Mouse (Mus musculus): ENCODE measurements around the gene Crxos. TPM values are rescaled to one million over a fixed set of nuclear protein-coding genes. Genes with fewer than 3 reads are reported as not detected.
"Not testable (repeated sequence)": the region's sequence is repeated elsewhere in the genome, so short reads cannot be mapped to it uniquely, and the experiment has no call there.

Crxos gene
- polyA plus RNA-seq, 1 experiment from 2014 or later: not detected

GRCm38 (mm10) chr7:15901366-15902048, 19.1 kb downstream of the Crxos start:
- H3K4me1 ChIP-seq (ENCODE audit: control insufficient read depth, insufficient read depth, low read length): no peaks in the 10 kb centered on the region
- H3K9me3 ChIP-seq (replicated peaks; ENCODE audit: control insufficient read depth, low read length): no peaks in the 10 kb centered on the region
- H3K4me2 ChIP-seq: no peak overlapping the region
- no peak overlapping the region for H3K4me3 ChIP-seq (ENCODE audit: low read depth, low read length)
- no peaks in the 10 kb centered on the region for H3K36me3 ChIP-seq (ENCODE audit: control insufficient read depth, insufficient read depth, low read length)
- H3K27ac ChIP-seq (ENCODE audit: low read depth, low read length): no peak overlapping the region
- WGBS (ENCODE audit: insufficient replicate concordance): 76% methylated on average over 9 of the region's 9 CpGs
- H3K27me3 ChIP-seq (ENCODE audit: control insufficient read depth, insufficient read depth, low read length): no peaks in the 10 kb centered on the region
- ATAC-seq (replicated peaks; ENCODE audit: insufficient number of reproducible peaks, low FRiP score, low TSS enrichment): no peak
- no peak overlapping the region for H3K9ac ChIP-seq (ENCODE audit: low read depth, low read length)

- no peak for ATAC-seq (replicated peaks; ENCODE audit: insufficient number of reproducible peaks, low FRiP score, low TSS enrichment)
- no peak overlapping the region for H3K27ac ChIP-seq (ENCODE audit: low read depth, low read length)
- no peak overlapping the region for H3K4me2 ChIP-seq
- WGBS (ENCODE audit: insufficient replicate concordance): 73% methylated on average over 7 of the region's 7 CpGs
- H3K9ac ChIP-seq (ENCODE audit: low read depth, low read length): no peak overlapping the region
- no peaks in the 10 kb centered on the region for H3K4me1 ChIP-seq (ENCODE audit: control insufficient read depth, insufficient read depth, low read length)
- no peaks in the 10 kb centered on the region for H3K9me3 ChIP-seq (replicated peaks; ENCODE audit: control insufficient read depth, low read length)
- no peaks in the 10 kb centered on the region for H3K27me3 ChIP-seq (ENCODE audit: control insufficient read depth, insufficient read depth, low read length)
- H3K36me3 ChIP-seq (ENCODE audit: control insufficient read depth, insufficient read depth, low read length): no peaks in the 10 kb centered on the region
- H3K4me3 ChIP-seq (ENCODE audit: low read depth, low read length): no peak overlapping the region
Measured at GRCm38 (mm10) chr7:15905861-15906260, 23.4 kb downstream of the Crxos start.

GRCm38 (mm10) chr7:15906602-15907001, 24.2 kb downstream of the Crxos start:
- no peaks in the 10 kb centered on the region for H3K4me1 ChIP-seq (ENCODE audit: control insufficient read depth, insufficient read depth, low read length)
- ATAC-seq (replicated peaks; ENCODE audit: insufficient number of reproducible peaks, low FRiP score, low TSS enrichment): no peak
- no peaks in the 10 kb centered on the region for H3K27me3 ChIP-seq (ENCODE audit: control insufficient read depth, insufficient read depth, low read length)
- no peak overlapping the region for H3K4me2 ChIP-seq
- H3K9ac ChIP-seq (ENCODE audit: low read depth, low read length): no peak overlapping the region
- H3K9me3 ChIP-seq (replicated peaks; ENCODE audit: control insufficient read depth, low read length): no peaks in the 10 kb centered on the region
- H3K4me3 ChIP-seq (ENCODE audit: low read depth, low read length): no peak overlapping the region
- H3K36me3 ChIP-seq (ENCODE audit: control insufficient read depth, insufficient read depth, low read length): no peaks in the 10 kb centered on the region
- 78% methylated on average over 1 of the region's 1 CpGs for WGBS (ENCODE audit: insufficient replicate concordance)
- no peak overlapping the region for H3K27ac ChIP-seq (ENCODE audit: low read depth, low read length)

GRCm38 (mm10) chr7:15907971-15908590, 25.7 kb downstream of the Crxos start:
- no peak overlapping the region for H3K4me2 ChIP-seq
- H3K27ac ChIP-seq (ENCODE audit: low read depth, low read length): no peak overlapping the region
- no peaks in the 10 kb centered on the region for H3K36me3 ChIP-seq (ENCODE audit: control insufficient read depth, insufficient read depth, low read length)
- H3K4me3 ChIP-seq (ENCODE audit: low read depth, low read length): no peak overlapping the region
- H3K27me3 ChIP-seq (ENCODE audit: control insufficient read depth, insufficient read depth, low read length): no peaks in the 10 kb centered on the region
- no peaks in the 10 kb centered on the region for H3K9me3 ChIP-seq (replicated peaks; ENCODE audit: control insufficient read depth, low read length)
- no peak overlapping the region for H3K9ac ChIP-seq (ENCODE audit: low read depth, low read length)
- H3K4me1 ChIP-seq (ENCODE audit: control insufficient read depth, insufficient read depth, low read length): no peaks in the 10 kb centered on the region
- no peak for ATAC-seq (replicated peaks; ENCODE audit: insufficient number of reproducible peaks, low FRiP score, low TSS enrichment)
- WGBS (ENCODE audit: insufficient replicate concordance): 47% methylated on average over 8 of the region's 8 CpGs

- no peak for ATAC-seq (replicated peaks; ENCODE audit: insufficient number of reproducible peaks, low FRiP score, low TSS enrichment)
Measured at GRCm38 (mm10) chr7:15910521-15910920, 28.1 kb downstream of the Crxos start.

GRCm38 (mm10) chr7:15912183-15912582, 29.8 kb downstream of the Crxos start:
- no peak overlapping the region for H3K9ac ChIP-seq (ENCODE audit: low read depth, low read length)
- peak; percentile 56 for ATAC-seq (replicated peaks; ENCODE audit: insufficient number of reproducible peaks, low FRiP score, low TSS enrichment)
- H3K4me2 ChIP-seq: no peak overlapping the region
- H3K9me3 ChIP-seq (replicated peaks; ENCODE audit: control insufficient read depth, low read length): no peaks in the 10 kb centered on the region
- no peaks in the 10 kb centered on the region for H3K27me3 ChIP-seq (ENCODE audit: control insufficient read depth, insufficient read depth, low read length)
- no peak overlapping the region for H3K27ac ChIP-seq (ENCODE audit: low read depth, low read length)
- 0% methylated on average over 4 of the region's 4 CpGs for WGBS (ENCODE audit: insufficient replicate concordance)
- H3K36me3 ChIP-seq (ENCODE audit: control insufficient read depth, insufficient read depth, low read length): 0 out of 2 replicates have a peak, but pooled peaks cover 4% of the 10 kb centered on the region
- no peak overlapping the region for H3K4me3 ChIP-seq (ENCODE audit: low read depth, low read length)
- no peaks in the 10 kb centered on the region for H3K4me1 ChIP-seq (ENCODE audit: control insufficient read depth, insufficient read depth, low read length)

More at GRCm38 (mm10) chr7:15910521-15910920, 28.1 kb downstream of the Crxos start:
- no peak overlapping the region for H3K4me2 ChIP-seq
- 72% methylated on average over 5 of the region's 5 CpGs for WGBS (ENCODE audit: insufficient replicate concordance)
- no peak overlapping the region for H3K4me3 ChIP-seq (ENCODE audit: low read depth, low read length)
- H3K9me3 ChIP-seq (replicated peaks; ENCODE audit: control insufficient read depth, low read length): no peaks in the 10 kb centered on the region
- H3K27me3 ChIP-seq (ENCODE audit: control insufficient read depth, insufficient read depth, low read length): no peaks in the 10 kb centered on the region
- H3K36me3 ChIP-seq (ENCODE audit: control insufficient read depth, insufficient read depth, low read length): no peaks in the 10 kb centered on the region
- no peak overlapping the region for H3K27ac ChIP-seq (ENCODE audit: low read depth, low read length)
- no peaks in the 10 kb centered on the region for H3K4me1 ChIP-seq (ENCODE audit: control insufficient read depth, insufficient read depth, low read length)
- H3K9ac ChIP-seq (ENCODE audit: low read depth, low read length): no peak overlapping the region

- Histone ChIP-seq H3K27me3 (ENCODE audit: control insufficient read depth, insufficient read depth, low read length) (no peaks in the 10 kb centered on the region), H3K4me3 (ENCODE audit: low read depth, low read length) (no peak overlapping the region), H3K36me3 (ENCODE audit: control insufficient read depth, insufficient read depth, low read length) (peaks cover 11% of the 10 kb centered on the region), H3K9ac (ENCODE audit: low read depth, low read length) (no peak overlapping the region), H3K9me3 (replicated peaks; ENCODE audit: control insufficient read depth, low read length) (no peaks in the 10 kb centered on the region), H3K4me2 (no peak overlapping the region), H3K27ac (ENCODE audit: low read depth, low read length) (no peak overlapping the region), H3K4me1 (ENCODE audit: control insufficient read depth, insufficient read depth, low read length) (no peaks in the 10 kb centered on the region)
- ATAC-seq (replicated peaks; ENCODE audit: insufficient number of reproducible peaks, low FRiP score, low TSS enrichment): no peak
- 29% methylated on average over 2 of the region's 2 CpGs for WGBS (ENCODE audit: insufficient replicate concordance)
Measured at GRCm38 (mm10) chr7:15914252-15914651, 31.8 kb downstream of the Crxos start.

GRCm38 (mm10) chr7:15914751-15915150, 32.3 kb downstream of the Crxos start:
- no peak overlapping the region for H3K27ac ChIP-seq (ENCODE audit: low read depth, low read length)
- no peak overlapping the region for H3K4me3 ChIP-seq (ENCODE audit: low read depth, low read length)
- no peaks in the 10 kb centered on the region for H3K9me3 ChIP-seq (replicated peaks; ENCODE audit: control insufficient read depth, low read length)
- no peak overlapping the region for H3K9ac ChIP-seq (ENCODE audit: low read depth, low read length)
- no peaks in the 10 kb centered on the region for H3K27me3 ChIP-seq (ENCODE audit: control insufficient read depth, insufficient read depth, low read length)
- ATAC-seq (replicated peaks; ENCODE audit: insufficient number of reproducible peaks, low FRiP score, low TSS enrichment): no peak
- no peaks in the 10 kb centered on the region for H3K4me1 ChIP-seq (ENCODE audit: control insufficient read depth, insufficient read depth, low read length)
- peaks cover 16% of the 10 kb centered on the region for H3K36me3 ChIP-seq (ENCODE audit: control insufficient read depth, insufficient read depth, low read length)
- H3K4me2 ChIP-seq: no peak overlapping the region
- 77% methylated on average over 2 of the region's 2 CpGs for WGBS (ENCODE audit: insufficient replicate concordance)

- H3K36me3 ChIP-seq (ENCODE audit: control insufficient read depth, insufficient read depth, low read length): peaks cover 23% of the 10 kb centered on the region
- not testable (repeated sequence) for H3K27me3 ChIP-seq (ENCODE audit: control insufficient read depth, insufficient read depth, low read length); H3K4me2 ChIP-seq; H3K9ac ChIP-seq (ENCODE audit: low read depth, low read length); H3K9me3 ChIP-seq (replicated peaks; ENCODE audit: control insufficient read depth, low read length); H3K27ac ChIP-seq (ENCODE audit: low read depth, low read length); ATAC-seq (replicated peaks; ENCODE audit: insufficient number of reproducible peaks, low FRiP score, low TSS enrichment); H3K4me3 ChIP-seq (ENCODE audit: low read depth, low read length); H3K4me1 ChIP-seq (ENCODE audit: control insufficient read depth, insufficient read depth, low read length)
- WGBS (ENCODE audit: insufficient replicate concordance): 88% methylated on average over 4 of the region's 4 CpGs
Measured at GRCm38 (mm10) chr7:15915695-15916094, 33.3 kb downstream of the Crxos start.

Data from heart, embryonic 11.5 days (tissue).